Mouse (Mus musculus): ENCODE data around the gene Sptlc2. TPM values are rescaled to one million over a fixed set of nuclear protein-coding genes. Genes with fewer than 3 reads are reported as not detected.
A peak's percentile ranks its signal among the peaks of the same experiment; 100 is the strongest.

The Sptlc2 gene
- polyA plus RNA-seq, 1 experiment from 2014 or later = 131 TPM

- DNase-seq (ENCODE audit: low spot score) (no peak), ATAC-seq (replicated peaks; ENCODE audit: low FRiP score, low read depth) (no peak)
- Histone ChIP-seq H3K4me3 (replicated peaks; ENCODE audit: low read depth, low read length) (no peak overlapping the region), H3K27ac (no peak overlapping the region), H3K36me3 (ENCODE audit: insufficient read depth, low read length) (no peaks in the 10 kb centered on the region), H3K9ac (ENCODE audit: low read depth, low read length) (no peak overlapping the region), H3K9me3 (replicated peaks; ENCODE audit: low read length) (no peaks in the 10 kb centered on the region), H3K27me3 (ENCODE audit: insufficient read depth, low read length) (no peaks in the 10 kb centered on the region), H3K4me2 (ENCODE audit: low read length) (no peak overlapping the region), H3K4me1 (replicated peaks; ENCODE audit: insufficient read depth, low read length) (peaks cover 11% of the 10 kb centered on the region; the same call in 1 of the 2 replicates)
- no peak for TF ChIP-seq CTCF (IDR thresholded peaks at IDR 0.05; ENCODE audit: low read depth)
- 84% methylated on average over 6 of the region's 6 CpGs for WGBS
Observed at GRCm38 (mm10) chr12:87374159-87374558, 14.0 kb downstream of the Sptlc2 start.

GRCm38 (mm10) chr12:87369319-87369718 lies 18.8 kb downstream of the Sptlc2 start:
- WGBS = 20% methylated on average over 2 of the region's 2 CpGs
- no peak overlapping the region for H3K9ac ChIP-seq (ENCODE audit: low read depth, low read length)
- peaks cover 11% of the 10 kb centered on the region; the same call in 1 of the 2 replicates for H3K4me1 ChIP-seq (replicated peaks; ENCODE audit: insufficient read depth, low read length)
- peaks cover 12% of the 10 kb centered on the region; the same call in 1 of the 2 replicates for H3K36me3 ChIP-seq (ENCODE audit: insufficient read depth, low read length)
- ATAC-seq (replicated peaks; ENCODE audit: low FRiP score, low read depth) (no peak), DNase-seq (ENCODE audit: low spot score) (peak; percentile 81)
- H3K9me3 ChIP-seq (replicated peaks; ENCODE audit: low read length) = no peaks in the 10 kb centered on the region
- H3K4me2 ChIP-seq (ENCODE audit: low read length) = no peak overlapping the region
- H3K27me3 ChIP-seq (ENCODE audit: insufficient read depth, low read length) = no peaks in the 10 kb centered on the region
- H3K27ac ChIP-seq = no peak overlapping the region
- TF ChIP-seq CTCF (IDR thresholded peaks at IDR 0.05; ENCODE audit: low read depth) = no peak
- no peak overlapping the region for H3K4me3 ChIP-seq (replicated peaks; ENCODE audit: low read depth, low read length)

- H3K36me3 ChIP-seq (ENCODE audit: insufficient read depth, low read length) = peaks cover 12% of the 10 kb centered on the region; the same call in 1 of the 2 replicates
- H3K27ac ChIP-seq = no peak overlapping the region
- H3K4me2 ChIP-seq (ENCODE audit: low read length) = no peak overlapping the region
- no peaks in the 10 kb centered on the region for H3K9me3 ChIP-seq (replicated peaks; ENCODE audit: low read length)
- H3K27me3 ChIP-seq (ENCODE audit: insufficient read depth, low read length) = no peaks in the 10 kb centered on the region
- H3K4me3 ChIP-seq (replicated peaks; ENCODE audit: low read depth, low read length) = no peak overlapping the region
- H3K9ac ChIP-seq (ENCODE audit: low read depth, low read length) = no peak overlapping the region
- no peak for ATAC-seq (replicated peaks; ENCODE audit: low FRiP score, low read depth)
- no peak for TF ChIP-seq CTCF (IDR thresholded peaks at IDR 0.05; ENCODE audit: low read depth)
- DNase-seq (ENCODE audit: low spot score) = no peak
- H3K4me1 ChIP-seq (replicated peaks; ENCODE audit: insufficient read depth, low read length) = peaks cover 14% of the 10 kb centered on the region; the same call in 1 of the 2 replicates
Observed at GRCm38 (mm10) chr12:87368092-87368491, 20.1 kb downstream of the Sptlc2 start.

GRCm38 (mm10) chr12:87365676-87366075 lies 22.5 kb downstream of the Sptlc2 start:
- Histone ChIP-seq H3K9me3 (replicated peaks; ENCODE audit: low read length) (no peaks in the 10 kb centered on the region), H3K9ac (ENCODE audit: low read depth, low read length) (no peak overlapping the region), H3K4me2 (ENCODE audit: low read length) (no peak overlapping the region), H3K36me3 (ENCODE audit: insufficient read depth, low read length) (peaks cover 12% of the 10 kb centered on the region; the same call in 1 of the 2 replicates), H3K27ac (no peak overlapping the region), H3K4me3 (replicated peaks; ENCODE audit: low read depth, low read length) (no peak overlapping the region), H3K4me1 (replicated peaks; ENCODE audit: insufficient read depth, low read length) (0 out of 2 replicates have a peak, but pooled peaks cover 9% of the 10 kb centered on the region), H3K27me3 (ENCODE audit: insufficient read depth, low read length) (no peaks in the 10 kb centered on the region)
- 83% methylated on average over 9 of the region's 9 CpGs for WGBS
- DNase-seq (ENCODE audit: low spot score) = no peak
- ATAC-seq (replicated peaks; ENCODE audit: low FRiP score, low read depth) = no peak
- TF ChIP-seq CTCF (IDR thresholded peaks at IDR 0.05; ENCODE audit: low read depth) = no peak

GRCm38 (mm10) chr12:87362111-87362510 lies 26.0 kb downstream of the Sptlc2 start:
- Histone ChIP-seq H3K9me3 (replicated peaks; ENCODE audit: low read length) (no peaks in the 10 kb centered on the region), H3K27ac (no peak overlapping the region), H3K4me1 (replicated peaks; ENCODE audit: insufficient read depth, low read length) (0 out of 2 replicates have a peak, but pooled peaks cover 4% of the 10 kb centered on the region), H3K36me3 (ENCODE audit: insufficient read depth, low read length) (peaks cover 7% of the 10 kb centered on the region; the same call in 1 of the 2 replicates), H3K9ac (ENCODE audit: low read depth, low read length) (no peak overlapping the region), H3K4me3 (replicated peaks; ENCODE audit: low read depth, low read length) (no peak overlapping the region), H3K27me3 (ENCODE audit: insufficient read depth, low read length) (no peaks in the 10 kb centered on the region), H3K4me2 (ENCODE audit: low read length) (no peak overlapping the region)
- ATAC-seq (replicated peaks; ENCODE audit: low FRiP score, low read depth) (no peak), DNase-seq (ENCODE audit: low spot score) (no peak)
- 67% methylated on average over 3 of the region's 3 CpGs for WGBS
- no peak for TF ChIP-seq CTCF (IDR thresholded peaks at IDR 0.05; ENCODE audit: low read depth)

GRCm38 (mm10) chr12:87348029-87348428 lies 40.1 kb downstream of the Sptlc2 start:
- TF ChIP-seq CTCF (IDR thresholded peaks at IDR 0.05; ENCODE audit: low read depth) = no peak
- DNase-seq (ENCODE audit: low spot score) (no peak), ATAC-seq (replicated peaks; ENCODE audit: low FRiP score, low read depth) (no peak)
- H3K36me3 ChIP-seq (ENCODE audit: insufficient read depth, low read length) = peaks cover 12% of the 10 kb centered on the region; the same call in 1 of the 2 replicates
- no peaks in the 10 kb centered on the region for H3K4me1 ChIP-seq (replicated peaks; ENCODE audit: insufficient read depth, low read length)
- H3K27ac ChIP-seq = no peak overlapping the region
- H3K9ac ChIP-seq (ENCODE audit: low read depth, low read length) = no peak overlapping the region
- no peaks in the 10 kb centered on the region for H3K9me3 ChIP-seq (replicated peaks; ENCODE audit: low read length)
- no peak overlapping the region for H3K4me3 ChIP-seq (replicated peaks; ENCODE audit: low read depth, low read length)
- H3K4me2 ChIP-seq (ENCODE audit: low read length) = no peak overlapping the region
- no peaks in the 10 kb centered on the region for H3K27me3 ChIP-seq (ENCODE audit: insufficient read depth, low read length)
- WGBS = 73% methylated on average over 2 of the region's 2 CpGs

GRCm38 (mm10) chr12:87347511-87347910 lies 40.6 kb downstream of the Sptlc2 start:
- peak; percentile 55 for TF ChIP-seq CTCF (IDR thresholded peaks at IDR 0.05; ENCODE audit: low read depth)
- no peak overlapping the region for H3K9ac ChIP-seq (ENCODE audit: low read depth, low read length)
- no peak overlapping the region for H3K4me3 ChIP-seq (replicated peaks; ENCODE audit: low read depth, low read length)
- peaks cover 12% of the 10 kb centered on the region; the same call in 1 of the 2 replicates for H3K36me3 ChIP-seq (ENCODE audit: insufficient read depth, low read length)
- DNase-seq (ENCODE audit: low spot score) (no peak), ATAC-seq (replicated peaks; ENCODE audit: low FRiP score, low read depth) (no peak)
- H3K9me3 ChIP-seq (replicated peaks; ENCODE audit: low read length) = no peaks in the 10 kb centered on the region
- H3K27me3 ChIP-seq (ENCODE audit: insufficient read depth, low read length) = no peaks in the 10 kb centered on the region
- WGBS = 95% methylated on average over 2 of the region's 2 CpGs
- H3K27ac ChIP-seq = no peak overlapping the region
- H3K4me2 ChIP-seq (ENCODE audit: low read length) = no peak overlapping the region
- no peaks in the 10 kb centered on the region for H3K4me1 ChIP-seq (replicated peaks; ENCODE audit: insufficient read depth, low read length)
